Mouse (Mus musculus): ENCODE results near the gene Trmt112. TPM values are rescaled to one million over a fixed set of nuclear protein-coding genes. Genes with fewer than 3 reads are reported as not detected.
A peak's percentile ranks its signal among the peaks of the same experiment; 100 is the strongest.

Trmt112 gene
- polyA plus RNA-seq, 1 experiment: 74.9 TPM

GRCm38 (mm10) chr19:6924461-6925306, 15.2 kb downstream of the Trmt112 start:
- TF ChIP-seq POLR2A (IDR thresholded peaks at IDR 0.05; ENCODE audit: low read depth, low read length) (no peak), CTCF (IDR thresholded peaks at IDR 0.05; ENCODE audit: borderline replicate concordance, insufficient read depth, low read length) (peak; percentile 62; the same call in 1 of the 2 replicates)
- H3K4me3 ChIP-seq (ENCODE audit: insufficient read depth, low read length): no peak overlapping the region
- H3K27ac ChIP-seq (ENCODE audit: insufficient read depth, low read length): no peak overlapping the region
- H3K4me1 ChIP-seq (ENCODE audit: control insufficient read depth, insufficient read depth, low read length): peaks cover 8% of the 10 kb centered on the region; the same call in 1 of the 2 replicates

GRCm38 (mm10) chr19:6925307-6925573, 15.7 kb downstream of the Trmt112 start, which contains the start of gene Catsperz:
Catsperz (minus strand) TSS chr19:6925380.
- TF ChIP-seq CTCF (IDR thresholded peaks at IDR 0.05; ENCODE audit: borderline replicate concordance, insufficient read depth, low read length) (no peak), POLR2A (IDR thresholded peaks at IDR 0.05; ENCODE audit: low read depth, low read length) (no peak)
- Histone ChIP-seq H3K4me3 (ENCODE audit: insufficient read depth, low read length) (no peak within 1 kb of the TSS), H3K27ac (ENCODE audit: insufficient read depth, low read length) (no peak within 1 kb of the TSS)

GRCm38 (mm10) chr19:6925611-6926329, 16.3 kb downstream of the Trmt112 start:
- TF ChIP-seq POLR2A (IDR thresholded peaks at IDR 0.05; ENCODE audit: low read depth, low read length) (no peak), CTCF (IDR thresholded peaks at IDR 0.05; ENCODE audit: borderline replicate concordance, insufficient read depth, low read length) (no peak)
- Histone ChIP-seq H3K27ac (ENCODE audit: insufficient read depth, low read length) (no peak overlapping the region), H3K4me1 (ENCODE audit: control insufficient read depth, insufficient read depth, low read length) (0 out of 2 replicates have a peak, but pooled peaks cover 3% of the 10 kb centered on the region), H3K4me3 (ENCODE audit: insufficient read depth, low read length) (no peak overlapping the region)

More at GRCm38 (mm10) chr19:6925307-6925573, 15.7 kb downstream of the Trmt112 start, which contains the start of gene Catsperz:
- peaks cover 6% of the 10 kb centered on the region; the same call in 1 of the 2 replicates for H3K4me1 ChIP-seq (ENCODE audit: control insufficient read depth, insufficient read depth, low read length)

- Histone ChIP-seq H3K4me3 (ENCODE audit: insufficient read depth, low read length) (no peak overlapping the region), H3K27ac (ENCODE audit: insufficient read depth, low read length) (no peak overlapping the region), H3K4me1 (ENCODE audit: control insufficient read depth, insufficient read depth, low read length) (0 out of 2 replicates have a peak, but pooled peaks cover 3% of the 10 kb centered on the region)
- TF ChIP-seq CTCF (IDR thresholded peaks at IDR 0.05; ENCODE audit: borderline replicate concordance, insufficient read depth, low read length): no peak
- no peak for TF ChIP-seq POLR2A (IDR thresholded peaks at IDR 0.05; ENCODE audit: low read depth, low read length)
Observed at GRCm38 (mm10) chr19:6926559-6927255, 17.2 kb downstream of the Trmt112 start.

GRCm38 (mm10) chr19:6928080-6928479, 18.6 kb downstream of the Trmt112 start:
- H3K4me1 ChIP-seq (ENCODE audit: control insufficient read depth, insufficient read depth, low read length): no peaks in the 10 kb centered on the region
- no peak overlapping the region for H3K27ac ChIP-seq (ENCODE audit: insufficient read depth, low read length)
- H3K4me3 ChIP-seq (ENCODE audit: insufficient read depth, low read length): no peak overlapping the region
- no peak for TF ChIP-seq CTCF (IDR thresholded peaks at IDR 0.05; ENCODE audit: borderline replicate concordance, insufficient read depth, low read length)
- no peak for TF ChIP-seq POLR2A (IDR thresholded peaks at IDR 0.05; ENCODE audit: low read depth, low read length)

GRCm38 (mm10) chr19:6931002-6931401, 21.5 kb downstream of the Trmt112 start:
- H3K27ac ChIP-seq (ENCODE audit: insufficient read depth, low read length): no peak overlapping the region
- TF ChIP-seq POLR2A (IDR thresholded peaks at IDR 0.05; ENCODE audit: low read depth, low read length) (no peak), CTCF (IDR thresholded peaks at IDR 0.05; ENCODE audit: borderline replicate concordance, insufficient read depth, low read length) (no peak)
- no peak overlapping the region for H3K4me3 ChIP-seq (ENCODE audit: insufficient read depth, low read length)
- H3K4me1 ChIP-seq (ENCODE audit: control insufficient read depth, insufficient read depth, low read length): no peaks in the 10 kb centered on the region

- Histone ChIP-seq H3K27ac (ENCODE audit: insufficient read depth, low read length) (no peak overlapping the region), H3K4me1 (ENCODE audit: control insufficient read depth, insufficient read depth, low read length) (no peaks in the 10 kb centered on the region), H3K4me3 (ENCODE audit: insufficient read depth, low read length) (no peak overlapping the region)
- TF ChIP-seq POLR2A (IDR thresholded peaks at IDR 0.05; ENCODE audit: low read depth, low read length) (no peak), CTCF (IDR thresholded peaks at IDR 0.05; ENCODE audit: borderline replicate concordance, insufficient read depth, low read length) (no peak)
Observed at GRCm38 (mm10) chr19:6932018-6932417, 22.5 kb downstream of the Trmt112 start.

- Histone ChIP-seq H3K4me3 (ENCODE audit: insufficient read depth, low read length) (no peak overlapping the region), H3K27ac (ENCODE audit: insufficient read depth, low read length) (no peak overlapping the region), H3K4me1 (ENCODE audit: control insufficient read depth, insufficient read depth, low read length) (no peaks in the 10 kb centered on the region)
- TF ChIP-seq POLR2A (IDR thresholded peaks at IDR 0.05; ENCODE audit: low read depth, low read length) (no peak), CTCF (IDR thresholded peaks at IDR 0.05; ENCODE audit: borderline replicate concordance, insufficient read depth, low read length) (no peak)
Observed at GRCm38 (mm10) chr19:6933102-6933435, 23.6 kb downstream of the Trmt112 start.

- TF ChIP-seq POLR2A (IDR thresholded peaks at IDR 0.05; ENCODE audit: low read depth, low read length): no peak
- no peak for TF ChIP-seq CTCF (IDR thresholded peaks at IDR 0.05; ENCODE audit: borderline replicate concordance, insufficient read depth, low read length)
- no peak overlapping the region for H3K27ac ChIP-seq (ENCODE audit: insufficient read depth, low read length)
- H3K4me3 ChIP-seq (ENCODE audit: insufficient read depth, low read length): peak overlapping the region; percentile 20
- no peaks in the 10 kb centered on the region for H3K4me1 ChIP-seq (ENCODE audit: control insufficient read depth, insufficient read depth, low read length)
Observed at GRCm38 (mm10) chr19:6933436-6934194, 24.1 kb downstream of the Trmt112 start.

Data from embryonic fibroblast, embryonic 13.5 days (primary cell).